ENCODE assay signal across 20 mouse cellular contexts in the genomic region with DNA sequence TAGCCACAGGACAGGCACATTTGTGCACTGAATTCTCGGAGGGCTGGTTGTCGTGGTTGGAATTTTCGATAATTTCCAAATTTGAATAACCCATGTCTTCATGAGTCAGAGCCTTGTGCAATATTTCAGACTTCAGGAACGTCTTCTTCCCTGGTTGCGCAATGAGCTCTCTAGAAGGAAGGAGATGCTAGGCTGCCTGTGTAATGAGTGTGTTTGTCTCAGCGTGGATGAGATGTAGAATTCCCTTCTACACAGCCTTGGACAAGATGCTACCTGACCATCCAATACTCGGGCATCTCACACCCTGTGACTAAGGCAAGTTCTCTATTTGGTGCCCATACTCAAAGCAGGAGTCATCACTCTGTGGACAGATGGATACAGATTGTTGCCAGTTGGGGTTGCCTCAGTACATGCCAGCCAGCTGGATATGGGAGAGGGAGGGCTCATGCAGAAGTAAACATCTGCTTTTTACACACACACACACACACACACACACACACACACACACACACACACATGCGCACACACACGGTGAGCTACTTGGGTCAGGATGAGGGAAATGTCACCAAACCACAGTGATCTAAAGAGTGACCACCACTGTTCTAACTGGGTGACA. TPM values are rescaled to one million over a fixed set of nuclear protein-coding genes. Genes with fewer than 3 reads are reported as not detected.
DNase-seq lines count a peak whose midpoint lies in the region; ATAC-seq and TF ChIP-seq lines count a peak whose summit lies in the region.
"Had no signal": no experiment of that assay in that cellular context is flagged by ENCODE, and none has a peak within 500 bp of the region (broad histone marks: within the 10 kb centered on the region; RNA-seq: fewer than 3 reads in every experiment).

No protein-coding gene starts in this region.

- H3K4me2 ChIP-seq in heart, embryonic 12.5 days, result no peak overlapping the region
- no peak overlapping the region for H3K4me2 ChIP-seq in midbrain, embryonic 15.5 days
- H3K4me2 ChIP-seq: embryonic facial prominence, embryonic 15.5 days; forebrain, embryonic 15.5 days; hindbrain, embryonic 13.5 days; intestine, embryonic 15.5 days; lung, embryonic 14.5 days; midbrain, embryonic 13.5 days had no signal

- peaks cover 34% of the 10 kb centered on the region for H3K4me1 ChIP-seq in heart, embryonic 12.5 days (replicated peaks)
- no peaks in the 10 kb centered on the region for H3K4me1 ChIP-seq in midbrain, embryonic 15.5 days
- H3K4me1 ChIP-seq: forebrain, embryonic 15.5 days; hindbrain, embryonic 13.5 days; intestine, embryonic 15.5 days; midbrain, embryonic 13.5 days had no signal

- TF ChIP-seq CTCF in C2C12 (IDR thresholded peaks at IDR 0.05; ENCODE audit: control insufficient read depth, insufficient read depth, insufficient read length), result no peak

- no peak overlapping the region for H3K27ac ChIP-seq in heart, embryonic 12.5 days (ENCODE audit: poor library complexity, severe bottlenecking)
- H3K27ac ChIP-seq in midbrain, embryonic 15.5 days, result no peak overlapping the region
- H3K27ac ChIP-seq: embryonic facial prominence, embryonic 15.5 days; forebrain, embryonic 15.5 days; hindbrain, embryonic 13.5 days; intestine, embryonic 15.5 days; kidney, postnatal 0 days; midbrain, embryonic 13.5 days had no signal

- no peak overlapping the region for H3K4me3 ChIP-seq in heart, embryonic 12.5 days
- H3K4me3 ChIP-seq in C2C12 (ENCODE audit: insufficient read depth, poor library complexity, severe bottlenecking), result no peak overlapping the region
- H3K4me3 ChIP-seq in midbrain, embryonic 15.5 days, result no peak overlapping the region
- H3K4me3 ChIP-seq: embryonic facial prominence, embryonic 15.5 days; forebrain, embryonic 15.5 days; hindbrain, embryonic 13.5 days; intestine, embryonic 15.5 days; midbrain, embryonic 13.5 days had no signal

- DNase-seq in heart, adult 9 months (ENCODE audit: low spot score in 2 of 2), result peak; percentile 61 to 65
- DNase-seq in adipocyte (ENCODE audit: low spot score), result peak; percentile 68
- DNase-seq in right cerebral cortex, postnatal 4 days, result no peak
- no peak for DNase-seq in cerebellum, adult 9-10 months
- DNase-seq: cerebellum, adult 2 months; layer of hippocampus, adult 9-11 months; lung, embryonic 14.5 days; right cerebral cortex, postnatal 25 days; thymus, postnatal 14 days had no signal

- no peaks in the 10 kb centered on the region for H3K9me3 ChIP-seq in heart, embryonic 12.5 days (replicated peaks)
- no peaks in the 10 kb centered on the region for H3K9me3 ChIP-seq in midbrain, embryonic 15.5 days
- H3K9me3 ChIP-seq: embryonic facial prominence, embryonic 15.5 days; forebrain, embryonic 15.5 days; hindbrain, embryonic 13.5 days; intestine, embryonic 15.5 days; midbrain, embryonic 13.5 days had no signal

- WGBS in heart, embryonic 12.5 days, result 86% methylated on average over 9 of the region's 9 CpGs
- 90% methylated on average over 9 of the region's 9 CpGs for WGBS in midbrain, embryonic 15.5 days

- H3K9ac ChIP-seq in heart, embryonic 12.5 days, result no peak overlapping the region
- H3K9ac ChIP-seq in midbrain, embryonic 15.5 days, result no peak overlapping the region
- H3K9ac ChIP-seq: embryonic facial prominence, embryonic 15.5 days; forebrain, embryonic 15.5 days; hindbrain, embryonic 13.5 days; intestine, embryonic 15.5 days; lung, embryonic 14.5 days; midbrain, embryonic 13.5 days had no signal

- no peak for ATAC-seq in heart, embryonic 12.5 days (ENCODE audit: insufficient number of reproducible peaks, low FRiP score)
- peak; percentile 87 for ATAC-seq in megakaryocyte, adult 5-6 weeks (ENCODE audit: poor library complexity, severe bottlenecking)
- ATAC-seq in midbrain, embryonic 15.5 days (replicated peaks), result no peak
- ATAC-seq: forebrain, embryonic 15.5 days; intestine, embryonic 15.5 days; midbrain, embryonic 13.5 days had no signal

- peaks cover 46% of the 10 kb centered on the region for H3K79me3 ChIP-seq in C2C12 (ENCODE audit: low read depth)

- peaks cover 3% of the 10 kb centered on the region; the same call in 1 of the 2 replicates for H3K27me3 ChIP-seq in heart, embryonic 12.5 days (replicated peaks)
- no peaks in the 10 kb centered on the region for H3K27me3 ChIP-seq in C2C12 (ENCODE audit: control insufficient read depth, insufficient read depth, insufficient read length)
- peaks cover 8% of the 10 kb centered on the region for H3K27me3 ChIP-seq in midbrain, embryonic 15.5 days (replicated peaks)

- no peaks in the 10 kb centered on the region for H3K36me3 ChIP-seq in heart, embryonic 12.5 days
- peaks cover 10% of the 10 kb centered on the region for H3K36me3 ChIP-seq in C2C12 (ENCODE audit: control insufficient read depth, insufficient read depth)
- H3K36me3 ChIP-seq in midbrain, embryonic 15.5 days (replicated peaks), result no peaks in the 10 kb centered on the region
- H3K36me3 ChIP-seq: embryonic facial prominence, embryonic 15.5 days; forebrain, embryonic 15.5 days; hindbrain, embryonic 13.5 days; intestine, embryonic 15.5 days; midbrain, embryonic 13.5 days had no signal

- H3ac ChIP-seq in C2C12 (ENCODE audit: control insufficient read depth, insufficient read length, low read depth), result no peak overlapping the region

- peaks cover 82% of the 10 kb centered on the region for H3K79me2 ChIP-seq in C2C12 (ENCODE audit: control insufficient read depth, insufficient read depth)

TF ChIP-seq in C2C12, 6 proteins besides CTCF, POLR2A, EP300 and RAD21:
- TF ChIP-seq CEBPB (IDR thresholded peaks at IDR 0.05; ENCODE audit: low read depth) (peak; percentile 100), MYOD1 (IDR thresholded peaks at IDR 0.05; ENCODE audit: control insufficient read depth, insufficient read length, low read depth) (peak; percentile 32), FOSL1 (IDR thresholded peaks at IDR 0.05; ENCODE audit: insufficient read depth, low read length, poor library complexity, severe bottlenecking) (peak; percentile 34), USF1 (IDR thresholded peaks at IDR 0.05; ENCODE audit: low read depth) (no peak)

RNA-seq across cellular contexts. Expression of gene Htra1, which starts 7.5 kb away (rescaled TPM):
- polyA plus RNA-seq in heart, embryonic 12.5 days (2016; fragmentation: Nextera tagmentation; extraction: Ambion mirVana), result 72.8 and 75.2 TPM in 2 replicates
- 74.8 TPM for polyA plus RNA-seq in C2C12 (2012; fragmentation: generic; extraction: Trizol)
- total RNA-seq in megakaryocyte, adult 5-6 weeks (2015), result 0.68 TPM in 1 of 2 replicates, not detected in the other
- total RNA-seq in megakaryocyte, adult 5-6 weeks (2017), result 0.65 TPM in 1 of 2 replicates, not detected in the other
- 15.4 and 18.7 TPM in 2 replicates for polyA plus RNA-seq in midbrain, embryonic 15.5 days (2015; fragmentation: Nextera tagmentation; extraction: Ambion mirVana)
- total RNA-seq: CH12.LX had no signal

Comparison
In these comparisons a context has a peak if more than half of its experiments do, and no peak if none do; other contexts are left out.
1. DNase-seq: peak in heart, adult 9 months (2 of 2) and adipocyte (single experiment); none in right cerebral cortex, postnatal 4 days (single experiment) and cerebellum, adult 9-10 months (single experiment).